Mouse (Mus musculus): ENCODE measurements around the gene Hlcs. TPM values are rescaled to one million over a fixed set of nuclear protein-coding genes. Genes with fewer than 3 reads are reported as not detected.
A peak's percentile ranks its signal among the peaks of the same experiment; 100 is the strongest.

Hlcs gene
- polyA plus RNA-seq, 1 experiment from 2014 or later, result 8.6 TPM

DNA sequence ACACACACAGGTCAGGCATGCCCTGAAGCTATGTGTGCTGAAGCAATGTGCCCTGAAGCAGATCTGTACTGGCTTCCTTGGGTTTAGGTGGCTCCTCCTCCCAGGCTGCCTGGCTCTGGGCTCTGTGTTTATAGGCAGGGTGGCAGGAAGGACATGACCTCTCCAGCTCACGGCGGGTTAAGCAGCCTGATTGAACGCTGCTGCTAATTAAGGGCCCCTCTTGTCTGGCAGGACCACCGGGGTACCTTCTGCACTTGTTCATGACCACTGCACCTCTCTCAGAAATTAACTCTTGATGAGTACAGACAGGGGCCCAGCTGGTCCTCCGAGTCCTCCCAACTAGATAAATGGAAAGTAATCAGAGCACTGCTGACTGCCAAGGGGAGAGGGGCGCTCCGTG lies 149.1 kb downstream of the Hlcs start:
- Histone ChIP-seq H3K4me1 (ENCODE audit: control insufficient read depth, insufficient read depth, low read length) (no peaks in the 10 kb centered on the region; the same call in 1 of the 2 replicates), H3K9ac (replicated peaks; ENCODE audit: low read length) (no peak overlapping the region), H3K36me3 (replicated peaks; ENCODE audit: control insufficient read depth, insufficient read depth, low read depth, low read length) (no peaks in the 10 kb centered on the region), H3K4me2 (ENCODE audit: low read depth, low read length) (no peak overlapping the region), H3K9me3 (replicated peaks; ENCODE audit: control insufficient read depth, low read length) (no peaks in the 10 kb centered on the region), H3K27me3 (ENCODE audit: control insufficient read depth, insufficient read depth, low read length) (no peaks in the 10 kb centered on the region), H3K27ac (replicated peaks; ENCODE audit: low read depth, low read length) (no peak overlapping the region), H3K4me3 (ENCODE audit: low read depth, low read length) (no peak overlapping the region)
- ATAC-seq (replicated peaks; ENCODE audit: insufficient number of reproducible peaks, low FRiP score, low TSS enrichment, low read depth), result peak; percentile 68
- DNase-seq (ENCODE audit: low spot score), result peak; percentile 58
- WGBS, result 9% methylated on average over 7 of the region's 7 CpGs

- ATAC-seq (replicated peaks; ENCODE audit: insufficient number of reproducible peaks, low FRiP score, low TSS enrichment, low read depth) (no peak), DNase-seq (ENCODE audit: low spot score) (no peak)
- no peaks in the 10 kb centered on the region for H3K27me3 ChIP-seq (ENCODE audit: control insufficient read depth, insufficient read depth, low read length)
- H3K9ac ChIP-seq (replicated peaks; ENCODE audit: low read length), result no peak overlapping the region
- H3K4me2 ChIP-seq (ENCODE audit: low read depth, low read length), result no peak overlapping the region
- no peak overlapping the region for H3K27ac ChIP-seq (replicated peaks; ENCODE audit: low read depth, low read length)
- H3K36me3 ChIP-seq (replicated peaks; ENCODE audit: control insufficient read depth, insufficient read depth, low read depth, low read length), result no peaks in the 10 kb centered on the region
- H3K4me1 ChIP-seq (ENCODE audit: control insufficient read depth, insufficient read depth, low read length), result no peaks in the 10 kb centered on the region; the same call in 1 of the 2 replicates
- H3K9me3 ChIP-seq (replicated peaks; ENCODE audit: control insufficient read depth, low read length), result no peaks in the 10 kb centered on the region
- no peak overlapping the region for H3K4me3 ChIP-seq (ENCODE audit: low read depth, low read length)
- WGBS, result 84% methylated on average over 11 of the region's 11 CpGs
These were observed 150.3 kb downstream of the Hlcs start for GRCm38 (mm10) chr16:94163051-94163450.

DNA sequence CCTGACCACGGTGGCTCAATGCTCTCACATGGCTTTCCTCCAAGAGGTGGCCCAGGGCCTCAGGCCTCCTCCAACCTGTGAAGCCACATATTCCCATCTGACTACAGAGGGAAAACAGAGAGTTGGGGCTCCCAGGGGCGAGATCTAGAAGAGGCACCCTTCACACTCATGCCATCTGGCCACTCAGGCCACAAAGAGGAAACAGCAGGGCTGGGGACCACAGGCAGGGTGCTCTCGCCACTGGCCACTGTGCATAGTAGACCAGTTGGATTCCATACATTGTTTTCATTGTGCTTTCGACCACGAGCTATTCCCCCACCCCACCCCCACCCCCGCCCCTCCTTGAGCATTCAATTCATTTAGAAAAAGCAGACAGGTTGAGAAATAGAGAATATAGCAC lies 151.4 kb downstream of the Hlcs start:
- Histone ChIP-seq H3K4me1 (ENCODE audit: control insufficient read depth, insufficient read depth, low read length) (no peaks in the 10 kb centered on the region; the same call in 1 of the 2 replicates), H3K4me3 (ENCODE audit: low read depth, low read length) (no peak overlapping the region), H3K27ac (replicated peaks; ENCODE audit: low read depth, low read length) (no peak overlapping the region), H3K4me2 (ENCODE audit: low read depth, low read length) (no peak overlapping the region), H3K27me3 (ENCODE audit: control insufficient read depth, insufficient read depth, low read length) (no peaks in the 10 kb centered on the region), H3K9ac (replicated peaks; ENCODE audit: low read length) (no peak overlapping the region), H3K9me3 (replicated peaks; ENCODE audit: control insufficient read depth, low read length) (no peaks in the 10 kb centered on the region), H3K36me3 (replicated peaks; ENCODE audit: control insufficient read depth, insufficient read depth, low read depth, low read length) (no peaks in the 10 kb centered on the region)
- ATAC-seq (replicated peaks; ENCODE audit: insufficient number of reproducible peaks, low FRiP score, low TSS enrichment, low read depth) (no peak), DNase-seq (ENCODE audit: low spot score) (no peak)
- 51% methylated on average over 6 of the region's 6 CpGs for WGBS

GRCm38 (mm10) chr16:94157819-94158218 lies 155.6 kb downstream of the Hlcs start:
- H3K27me3 ChIP-seq (ENCODE audit: control insufficient read depth, insufficient read depth, low read length), result no peaks in the 10 kb centered on the region

DNA sequence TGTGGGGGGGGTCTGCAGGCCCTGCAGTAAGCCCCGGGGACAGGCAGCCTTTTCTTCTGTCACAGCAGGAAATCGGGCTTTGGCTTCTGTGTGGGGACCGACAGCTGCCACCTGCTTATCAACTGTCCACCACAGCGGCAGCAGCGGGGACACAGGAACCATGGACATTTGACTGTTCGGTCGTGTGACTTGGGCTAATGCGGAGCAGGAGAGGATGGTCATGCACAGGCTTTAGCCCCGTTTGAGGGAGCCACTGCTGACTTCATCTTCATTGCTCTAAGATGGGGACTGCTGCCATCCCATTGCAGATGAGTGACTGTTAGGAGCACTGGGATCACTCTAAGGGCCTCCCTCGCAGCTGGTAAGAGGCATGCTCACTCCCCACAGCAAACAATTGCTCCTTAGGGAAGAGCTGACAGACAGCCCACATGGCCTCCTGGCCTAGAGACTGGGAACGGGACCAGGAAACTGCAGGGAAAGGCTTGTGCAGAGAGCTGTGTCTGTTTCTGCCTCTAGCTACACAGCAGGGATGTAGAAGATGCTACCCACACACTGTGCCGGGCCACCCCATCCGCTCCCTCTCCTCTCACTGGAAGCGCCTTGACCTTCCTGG lies 158.2 kb downstream of the Hlcs start:
- Histone ChIP-seq H3K4me2 (ENCODE audit: low read depth, low read length) (no peak overlapping the region), H3K9ac (replicated peaks; ENCODE audit: low read length) (no peak overlapping the region), H3K4me1 (ENCODE audit: control insufficient read depth, insufficient read depth, low read length) (peaks cover 2% of the 10 kb centered on the region; the same call in 1 of the 2 replicates), H3K27ac (replicated peaks; ENCODE audit: low read depth, low read length) (no peak overlapping the region), H3K4me3 (ENCODE audit: low read depth, low read length) (no peak overlapping the region), H3K9me3 (replicated peaks; ENCODE audit: control insufficient read depth, low read length) (no peaks in the 10 kb centered on the region), H3K36me3 (replicated peaks; ENCODE audit: control insufficient read depth, insufficient read depth, low read depth, low read length) (no peaks in the 10 kb centered on the region), H3K27me3 (ENCODE audit: control insufficient read depth, insufficient read depth, low read length) (no peaks in the 10 kb centered on the region)
- DNase-seq (ENCODE audit: low spot score) (no peak), ATAC-seq (replicated peaks; ENCODE audit: insufficient number of reproducible peaks, low FRiP score, low TSS enrichment, low read depth) (no peak)
- WGBS, result 26% methylated on average over 14 of the region's 14 CpGs

More at GRCm38 (mm10) chr16:94157819-94158218, 155.6 kb downstream of the Hlcs start:
- WGBS, result 73% methylated on average over 8 of the region's 8 CpGs
- Histone ChIP-seq H3K4me1 (ENCODE audit: control insufficient read depth, insufficient read depth, low read length) (peaks cover 2% of the 10 kb centered on the region; the same call in 1 of the 2 replicates), H3K9me3 (replicated peaks; ENCODE audit: control insufficient read depth, low read length) (no peaks in the 10 kb centered on the region), H3K4me2 (ENCODE audit: low read depth, low read length) (no peak overlapping the region), H3K27ac (replicated peaks; ENCODE audit: low read depth, low read length) (no peak overlapping the region), H3K36me3 (replicated peaks; ENCODE audit: control insufficient read depth, insufficient read depth, low read depth, low read length) (no peaks in the 10 kb centered on the region), H3K4me3 (ENCODE audit: low read depth, low read length) (no peak overlapping the region), H3K9ac (replicated peaks; ENCODE audit: low read length) (no peak overlapping the region)
- no peak for DNase-seq (ENCODE audit: low spot score)
- ATAC-seq (replicated peaks; ENCODE audit: insufficient number of reproducible peaks, low FRiP score, low TSS enrichment, low read depth), result no peak

DNA sequence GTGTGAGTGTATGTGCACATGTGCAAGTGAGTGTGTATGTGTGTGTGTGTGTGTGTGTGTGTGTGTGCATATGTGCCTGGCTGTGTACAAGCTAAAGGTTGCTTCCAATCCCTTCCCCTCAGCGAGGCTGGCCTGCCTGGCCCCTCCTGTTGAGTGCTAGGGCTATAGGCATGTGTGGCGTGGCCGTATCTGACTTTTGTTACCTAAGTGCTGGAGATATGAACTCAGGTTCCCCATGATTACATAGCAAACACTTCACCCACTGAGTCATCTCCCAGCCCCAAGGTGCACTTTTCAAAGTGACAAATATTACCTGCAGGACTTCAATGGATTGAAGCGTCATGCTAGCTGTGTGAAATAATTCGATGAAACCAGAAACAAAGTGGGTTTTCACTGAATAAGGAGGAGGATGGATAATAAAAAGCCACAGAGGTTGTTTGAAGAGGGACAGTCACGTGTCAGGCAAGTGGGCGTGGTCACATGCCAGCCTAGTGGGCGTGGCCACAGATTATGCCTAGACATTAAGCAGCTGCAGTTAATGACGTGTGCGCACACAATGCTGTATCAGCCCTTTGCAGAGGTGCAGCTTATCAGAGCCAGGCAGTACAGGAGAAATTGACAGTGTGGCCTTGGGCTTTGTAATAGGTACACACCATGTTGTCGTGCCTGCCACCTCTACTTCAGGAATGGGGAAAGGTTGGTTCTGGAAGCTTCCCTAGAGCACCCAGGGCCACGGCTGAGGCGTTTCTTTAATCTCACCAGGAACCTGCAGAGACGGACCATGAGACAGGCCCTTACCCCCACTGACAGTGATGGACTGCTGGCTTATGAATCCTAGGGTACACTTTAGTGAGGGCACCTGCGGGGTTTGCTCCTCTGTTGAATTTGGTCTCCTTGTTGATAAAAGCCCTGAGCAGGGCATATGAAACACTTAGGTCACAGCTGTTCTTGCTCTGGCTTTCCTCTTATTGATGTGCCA lies 163.0 kb downstream of the Hlcs start:
- H3K9me3 ChIP-seq (replicated peaks; ENCODE audit: control insufficient read depth, low read length), result no peaks in the 10 kb centered on the region
- no peak overlapping the region for H3K4me2 ChIP-seq (ENCODE audit: low read depth, low read length)
- H3K27me3 ChIP-seq (ENCODE audit: control insufficient read depth, insufficient read depth, low read length), result no peaks in the 10 kb centered on the region
- H3K4me3 ChIP-seq (ENCODE audit: low read depth, low read length), result no peak overlapping the region
- H3K9ac ChIP-seq (replicated peaks; ENCODE audit: low read length), result no peak overlapping the region
- H3K36me3 ChIP-seq (replicated peaks; ENCODE audit: control insufficient read depth, insufficient read depth, low read depth, low read length), result no peaks in the 10 kb centered on the region
- H3K27ac ChIP-seq (replicated peaks; ENCODE audit: low read depth, low read length), result no peak overlapping the region
- DNase-seq (ENCODE audit: low spot score), result no peak
- no peak for ATAC-seq (replicated peaks; ENCODE audit: insufficient number of reproducible peaks, low FRiP score, low TSS enrichment, low read depth)
- 81% methylated on average over 15 of the region's 15 CpGs for WGBS
- peaks cover 5% of the 10 kb centered on the region for H3K4me1 ChIP-seq (ENCODE audit: control insufficient read depth, insufficient read depth, low read length)

DNA sequence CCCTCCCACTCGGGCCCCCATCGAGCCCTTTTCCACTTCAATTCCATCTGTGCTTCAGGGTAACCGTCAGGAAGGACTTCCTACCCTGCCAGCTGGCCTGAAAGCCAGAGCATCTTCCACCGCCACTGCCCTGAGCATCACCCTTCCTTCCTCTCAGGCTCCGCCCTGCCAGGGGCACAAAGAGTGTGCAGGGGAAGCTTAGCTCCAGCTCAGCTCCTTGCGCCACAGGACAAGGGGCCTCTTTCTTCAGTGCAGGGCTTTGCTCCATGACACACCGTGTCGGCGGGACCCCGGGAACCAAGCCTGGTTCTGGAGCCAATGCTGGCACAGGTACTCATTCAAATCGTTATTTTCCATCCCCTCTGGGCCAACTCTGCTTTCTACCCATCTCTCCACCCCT lies 165.2 kb downstream of the Hlcs start:
- Histone ChIP-seq H3K4me1 (ENCODE audit: control insufficient read depth, insufficient read depth, low read length) (peaks cover 5% of the 10 kb centered on the region; the same call in 1 of the 2 replicates), H3K27ac (replicated peaks; ENCODE audit: low read depth, low read length) (no peak overlapping the region), H3K4me3 (ENCODE audit: low read depth, low read length) (no peak overlapping the region), H3K9ac (replicated peaks; ENCODE audit: low read length) (peak overlapping the region; percentile 18), H3K4me2 (ENCODE audit: low read depth, low read length) (0 out of 2 replicates have a peak overlapping the region, but pooled peaks have one; percentile 7), H3K9me3 (replicated peaks; ENCODE audit: control insufficient read depth, low read length) (no peaks in the 10 kb centered on the region), H3K36me3 (replicated peaks; ENCODE audit: control insufficient read depth, insufficient read depth, low read depth, low read length) (no peaks in the 10 kb centered on the region), H3K27me3 (ENCODE audit: control insufficient read depth, insufficient read depth, low read length) (no peaks in the 10 kb centered on the region)
- ATAC-seq (replicated peaks; ENCODE audit: insufficient number of reproducible peaks, low FRiP score, low TSS enrichment, low read depth) (no peak), DNase-seq (ENCODE audit: low spot score) (no peak)
- WGBS, result 22% methylated on average over 11 of the region's 11 CpGs

- peaks cover 7% of the 10 kb centered on the region for H3K4me1 ChIP-seq (ENCODE audit: control insufficient read depth, insufficient read depth, low read length)
- H3K4me2 ChIP-seq (ENCODE audit: low read depth, low read length), result peak overlapping the region; percentile 14; the same call in 1 of the 2 replicates
- H3K9me3 ChIP-seq (replicated peaks; ENCODE audit: control insufficient read depth, low read length), result no peaks in the 10 kb centered on the region
- ATAC-seq (replicated peaks; ENCODE audit: insufficient number of reproducible peaks, low FRiP score, low TSS enrichment, low read depth) (no peak), DNase-seq (ENCODE audit: low spot score) (peak; percentile 46)
- H3K27ac ChIP-seq (replicated peaks; ENCODE audit: low read depth, low read length), result no peak overlapping the region
- H3K27me3 ChIP-seq (ENCODE audit: control insufficient read depth, insufficient read depth, low read length), result no peaks in the 10 kb centered on the region
- H3K9ac ChIP-seq (replicated peaks; ENCODE audit: low read length), result no peak overlapping the region
- no peak overlapping the region for H3K4me3 ChIP-seq (ENCODE audit: low read depth, low read length)
- 16% methylated on average over 10 of the region's 10 CpGs for WGBS
- H3K36me3 ChIP-seq (replicated peaks; ENCODE audit: control insufficient read depth, insufficient read depth, low read depth, low read length), result no peaks in the 10 kb centered on the region
These were observed 170.0 kb downstream of the Hlcs start for GRCm38 (mm10) chr16:94143325-94143724.

All from embryonic facial prominence, embryonic 11.5 days (tissue).